Mouse (Mus musculus): ENCODE measurements at regions not wholly inside any gene's neighbourhood (a gene's known extent, or its start where the extent isn't known, plus 50 kb on each side); places are given as distances from the start of the nearest gene placed in this dataset.

- no peaks in the 10 kb centered on the region; the same call in 1 of the 2 replicates for H3K4me1 ChIP-seq (replicated peaks; ENCODE audit: control insufficient read depth, insufficient read depth, low read length)
- peak overlapping the region; percentile 45 for H3K27ac ChIP-seq (ENCODE audit: low read length)
- peaks cover 20% of the 10 kb centered on the region for H3K27me3 ChIP-seq (replicated peaks; ENCODE audit: control insufficient read depth, insufficient read depth, low read length)
Observed at GRCm38 (mm10) chr19:44646548-44646947, 83.9 kb downstream of the Hif1an start.

GRCm38 (mm10) chr19:44649206-44649605 is 86.6 kb downstream of the Hif1an start:
- Histone ChIP-seq H3K4me3 (replicated peaks; ENCODE audit: low read length) (no peak overlapping the region), H3K27me3 (replicated peaks; ENCODE audit: control insufficient read depth, insufficient read depth, low read length) (peaks cover 25% of the 10 kb centered on the region), H3K4me1 (replicated peaks; ENCODE audit: control insufficient read depth, insufficient read depth, low read length) (no peaks in the 10 kb centered on the region; the same call in 1 of the 2 replicates), H3K36me3 (ENCODE audit: control insufficient read depth, insufficient read depth) (no peaks in the 10 kb centered on the region), H3K9ac (replicated peaks; ENCODE audit: low read depth, low read length) (no peak overlapping the region), H3K9me3 (ENCODE audit: control insufficient read depth, low read length) (no peaks in the 10 kb centered on the region), H3K27ac (ENCODE audit: low read length) (no peak overlapping the region), H3K4me2 (ENCODE audit: low read length) (no peak overlapping the region)
- WGBS = 54% methylated on average over 7 of the region's 7 CpGs
- no peak for ATAC-seq

More at GRCm38 (mm10) chr19:44646548-44646947, 83.9 kb downstream of the Hif1an start:
- Histone ChIP-seq H3K9me3 (ENCODE audit: control insufficient read depth, low read length) (no peaks in the 10 kb centered on the region), H3K4me3 (replicated peaks; ENCODE audit: low read length) (no peak overlapping the region), H3K9ac (replicated peaks; ENCODE audit: low read depth, low read length) (no peak overlapping the region), H3K4me2 (ENCODE audit: low read length) (no peak overlapping the region), H3K36me3 (ENCODE audit: control insufficient read depth, insufficient read depth) (no peaks in the 10 kb centered on the region)
- WGBS = 41% methylated on average over 9 of the region's 9 CpGs
- peak; percentile 80 for ATAC-seq

- Histone ChIP-seq H3K4me3 (replicated peaks; ENCODE audit: low read length) (no peak overlapping the region), H3K9me3 (ENCODE audit: control insufficient read depth, low read length) (no peaks in the 10 kb centered on the region), H3K27me3 (replicated peaks; ENCODE audit: control insufficient read depth, insufficient read depth, low read length) (peaks cover 25% of the 10 kb centered on the region), H3K27ac (ENCODE audit: low read length) (no peak overlapping the region), H3K4me1 (replicated peaks; ENCODE audit: control insufficient read depth, insufficient read depth, low read length) (no peaks in the 10 kb centered on the region; the same call in 1 of the 2 replicates), H3K36me3 (ENCODE audit: control insufficient read depth, insufficient read depth) (no peaks in the 10 kb centered on the region), H3K4me2 (ENCODE audit: low read length) (no peak overlapping the region), H3K9ac (replicated peaks; ENCODE audit: low read depth, low read length) (no peak overlapping the region)
- WGBS = 24% methylated on average over 2 of the region's 2 CpGs
- ATAC-seq = no peak
Observed at GRCm38 (mm10) chr19:44650841-44651240, 88.2 kb downstream of the Hif1an start.

- Histone ChIP-seq H3K4me1 (replicated peaks; ENCODE audit: control insufficient read depth, insufficient read depth, low read length) (no peaks in the 10 kb centered on the region; the same call in 1 of the 2 replicates), H3K27me3 (replicated peaks; ENCODE audit: control insufficient read depth, insufficient read depth, low read length) (peaks cover 25% of the 10 kb centered on the region), H3K36me3 (ENCODE audit: control insufficient read depth, insufficient read depth) (no peaks in the 10 kb centered on the region), H3K4me3 (replicated peaks; ENCODE audit: low read length) (no peak overlapping the region), H3K4me2 (ENCODE audit: low read length) (no peak overlapping the region), H3K9me3 (ENCODE audit: control insufficient read depth, low read length) (no peaks in the 10 kb centered on the region), H3K9ac (replicated peaks; ENCODE audit: low read depth, low read length) (no peak overlapping the region), H3K27ac (ENCODE audit: low read length) (no peak overlapping the region)
- 3% methylated on average over 4 of the region's 4 CpGs for WGBS
- no peak for ATAC-seq
Observed at GRCm38 (mm10) chr19:44651605-44652004, 89.0 kb downstream of the Hif1an start.

DNA sequence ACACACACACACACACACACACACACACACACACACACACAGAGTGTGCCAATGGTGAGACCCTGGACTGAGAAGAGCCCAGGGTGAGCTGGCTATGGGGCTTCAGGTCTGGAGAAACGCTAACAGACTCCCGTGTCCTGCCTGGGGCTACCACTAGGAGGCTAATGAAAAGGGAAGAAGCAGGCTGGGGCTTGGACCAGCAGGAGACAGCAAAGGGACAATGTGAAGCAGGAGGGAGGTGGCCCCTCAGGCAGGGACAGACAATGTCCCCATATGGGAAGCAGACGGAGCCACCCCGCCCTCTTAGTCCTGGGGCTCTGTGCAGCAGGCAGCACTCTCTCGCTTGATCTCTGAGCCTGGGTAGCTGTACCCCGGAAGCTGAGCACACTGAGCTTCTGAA is 93.1 kb downstream of the Hif1an start:
- no peak overlapping the region for H3K9ac ChIP-seq (replicated peaks; ENCODE audit: low read depth, low read length)
- H3K4me2 ChIP-seq (ENCODE audit: low read length) = no peak overlapping the region
- H3K27ac ChIP-seq (ENCODE audit: low read length) = no peak overlapping the region
- H3K4me3 ChIP-seq (replicated peaks; ENCODE audit: low read length) = no peak overlapping the region
- no peak; the same call in 1 of the 2 replicates for ATAC-seq
- no peaks in the 10 kb centered on the region; the same call in 1 of the 2 replicates for H3K4me1 ChIP-seq (replicated peaks; ENCODE audit: control insufficient read depth, insufficient read depth, low read length)
- 2% methylated on average over 6 of the region's 6 CpGs for WGBS
- H3K36me3 ChIP-seq (ENCODE audit: control insufficient read depth, insufficient read depth) = no peaks in the 10 kb centered on the region
- H3K9me3 ChIP-seq (ENCODE audit: control insufficient read depth, low read length) = no peaks in the 10 kb centered on the region
- peaks cover 19% of the 10 kb centered on the region for H3K27me3 ChIP-seq (replicated peaks; ENCODE audit: control insufficient read depth, insufficient read depth, low read length)

DNA sequence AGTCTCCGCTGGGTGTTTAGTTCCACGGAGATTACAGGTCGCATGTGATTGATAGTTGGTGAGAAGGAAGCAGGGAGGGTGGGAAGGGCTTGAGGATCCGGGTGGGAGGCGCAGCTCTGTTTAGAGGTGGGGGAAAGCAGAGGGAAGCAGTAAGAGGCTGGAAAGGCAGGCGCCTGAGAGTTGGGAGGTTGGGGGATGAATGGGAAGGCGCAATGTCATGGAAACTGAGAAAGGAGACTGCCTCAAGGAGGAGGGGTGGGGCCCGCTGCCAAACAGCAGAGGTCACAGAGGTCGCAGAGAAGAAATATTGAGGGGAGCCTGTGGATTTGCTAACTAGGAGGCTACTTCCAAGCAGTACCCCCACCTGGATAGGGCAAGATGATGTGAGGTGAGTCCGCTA is 96.5 kb upstream of the Pax2 start:
- Histone ChIP-seq H3K36me3 (ENCODE audit: control insufficient read depth, insufficient read depth) (no peaks in the 10 kb centered on the region), H3K27me3 (replicated peaks; ENCODE audit: control insufficient read depth, insufficient read depth, low read length) (peaks cover 24% of the 10 kb centered on the region; the same call in 1 of the 2 replicates), H3K9ac (replicated peaks; ENCODE audit: low read depth, low read length) (no peak overlapping the region), H3K9me3 (ENCODE audit: control insufficient read depth, low read length) (no peaks in the 10 kb centered on the region), H3K4me3 (replicated peaks; ENCODE audit: low read length) (no peak overlapping the region), H3K4me1 (replicated peaks; ENCODE audit: control insufficient read depth, insufficient read depth, low read length) (no peaks in the 10 kb centered on the region; the same call in 1 of the 2 replicates), H3K4me2 (ENCODE audit: low read length) (no peak overlapping the region), H3K27ac (ENCODE audit: low read length) (no peak overlapping the region)
- no peak for ATAC-seq
- WGBS = 24% methylated on average over 10 of the region's 10 CpGs

DNA sequence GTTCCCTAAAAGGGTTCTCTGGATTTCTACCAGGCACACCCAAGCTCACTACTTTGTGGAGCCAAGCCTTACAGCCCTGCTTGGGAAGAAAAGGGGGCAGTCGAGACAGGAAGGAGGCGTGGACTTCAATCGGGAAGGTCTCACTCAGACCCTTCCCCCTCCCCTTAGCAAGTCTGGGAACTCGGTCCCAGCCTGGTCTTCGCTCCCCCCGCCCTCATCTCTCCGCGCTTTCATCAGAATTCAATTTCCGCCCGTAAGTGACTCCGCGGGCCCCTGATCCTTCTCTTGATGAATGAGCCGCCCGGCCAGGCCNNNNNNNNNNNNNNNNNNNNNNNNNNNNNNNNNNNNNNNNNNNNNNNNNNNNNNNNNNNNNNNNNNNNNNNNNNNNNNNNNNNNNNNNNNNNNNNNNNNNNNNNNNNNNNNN is 86.3 kb upstream of the Pax2 start:
- Histone ChIP-seq H3K36me3 (ENCODE audit: control insufficient read depth, insufficient read depth) (no peaks in the 10 kb centered on the region), H3K4me3 (replicated peaks; ENCODE audit: low read length) (0 out of 2 replicates have a peak overlapping the region, but pooled peaks have one; percentile 18), H3K27me3 (replicated peaks; ENCODE audit: control insufficient read depth, insufficient read depth, low read length) (peaks cover 73% of the 10 kb centered on the region), H3K9me3 (ENCODE audit: control insufficient read depth, low read length) (no peaks in the 10 kb centered on the region), H3K9ac (replicated peaks; ENCODE audit: low read depth, low read length) (no peak overlapping the region), H3K4me1 (replicated peaks; ENCODE audit: control insufficient read depth, insufficient read depth, low read length) (peaks cover 26% of the 10 kb centered on the region), H3K4me2 (ENCODE audit: low read length) (peak overlapping the region; percentile 29), H3K27ac (ENCODE audit: low read length) (no peak overlapping the region)
- 0% methylated on average over 14 of the region's 14 CpGs for WGBS
- no peak for ATAC-seq

GRCm38 (mm10) chr19:44674621-44675245 is 81.1 kb upstream of the Pax2 start:
- H3K4me3 ChIP-seq (replicated peaks; ENCODE audit: low read length) = peak overlapping the region; percentile 35
- H3K9me3 ChIP-seq (ENCODE audit: control insufficient read depth, low read length) = no peaks in the 10 kb centered on the region
- peaks cover 88% of the 10 kb centered on the region for H3K27me3 ChIP-seq (replicated peaks; ENCODE audit: control insufficient read depth, insufficient read depth, low read length)
- no peaks in the 10 kb centered on the region for H3K36me3 ChIP-seq (ENCODE audit: control insufficient read depth, insufficient read depth)
- no peak for ATAC-seq
- H3K4me2 ChIP-seq (ENCODE audit: low read length) = peak overlapping the region; percentile 49
- H3K9ac ChIP-seq (replicated peaks; ENCODE audit: low read depth, low read length) = peak overlapping the region; percentile 41; the same call in 1 of the 2 replicates
- 5% methylated on average over 45 of the region's 45 CpGs for WGBS
- peaks cover 36% of the 10 kb centered on the region for H3K4me1 ChIP-seq (replicated peaks; ENCODE audit: control insufficient read depth, insufficient read depth, low read length)
- no peak overlapping the region for H3K27ac ChIP-seq (ENCODE audit: low read length)

DNA sequence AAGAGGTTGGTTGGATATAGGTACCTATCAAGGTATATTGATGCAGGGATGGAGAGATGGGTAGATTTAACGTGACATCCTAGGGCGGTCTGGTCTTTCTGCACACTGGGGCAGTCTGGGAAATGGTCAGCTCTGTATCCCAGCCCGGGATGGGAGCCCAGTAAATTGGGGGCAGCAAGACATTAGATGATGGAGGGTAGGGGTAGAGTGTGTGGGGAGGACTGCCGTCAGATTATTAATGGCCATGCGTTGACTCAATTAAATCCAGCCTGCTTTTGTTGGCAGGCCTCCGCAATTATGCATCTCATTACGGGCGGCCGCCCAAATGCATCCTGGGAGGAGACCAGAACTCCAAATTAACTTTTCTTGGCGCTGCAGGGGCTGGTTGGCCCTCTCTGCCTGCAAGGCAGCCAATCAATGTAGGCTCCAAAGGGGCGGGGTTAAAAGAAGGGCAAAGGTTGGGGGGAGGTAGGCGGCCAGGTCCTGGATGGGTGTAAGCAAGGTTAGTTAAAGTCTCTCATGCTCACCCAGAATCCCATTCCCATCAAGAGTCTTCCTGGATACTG is 79.2 kb upstream of the Pax2 start:
- H3K4me2 ChIP-seq (ENCODE audit: low read length) = no peak overlapping the region
- ATAC-seq = peak; percentile 71
- H3K9me3 ChIP-seq (ENCODE audit: control insufficient read depth, low read length) = no peaks in the 10 kb centered on the region
- H3K4me1 ChIP-seq (replicated peaks; ENCODE audit: control insufficient read depth, insufficient read depth, low read length) = peaks cover 19% of the 10 kb centered on the region
- H3K9ac ChIP-seq (replicated peaks; ENCODE audit: low read depth, low read length) = no peak overlapping the region
- no peak overlapping the region for H3K4me3 ChIP-seq (replicated peaks; ENCODE audit: low read length)
- no peak overlapping the region for H3K27ac ChIP-seq (ENCODE audit: low read length)
- WGBS = 3% methylated on average over 12 of the region's 12 CpGs
- no peaks in the 10 kb centered on the region for H3K36me3 ChIP-seq (ENCODE audit: control insufficient read depth, insufficient read depth)
- H3K27me3 ChIP-seq (replicated peaks; ENCODE audit: control insufficient read depth, insufficient read depth, low read length) = peaks cover 89% of the 10 kb centered on the region
